Mouse (Mus musculus) embryonic fibroblast, embryonic 13.5 days (primary cell): ENCODE results near the gene Rad1.

ENCODE experiments used
- CTCF ChIP-seq: IDR thresholded peaks from 2 replicates; pipeline ENCODE4 v1.5.1; 2011; ENCODE audit warnings: mild to moderate bottlenecking, control low read depth, low read length, moderate library complexity, borderline replicate concordance; ENCODE audit not compliant: insufficient read depth
- POLR2A ChIP-seq: IDR thresholded peaks from 2 replicates; pipeline ENCODE4 v1.6.1; 2011; ENCODE audit warnings: low read depth, mild to moderate bottlenecking, control low read depth, low read length, moderate library complexity

DNA sequence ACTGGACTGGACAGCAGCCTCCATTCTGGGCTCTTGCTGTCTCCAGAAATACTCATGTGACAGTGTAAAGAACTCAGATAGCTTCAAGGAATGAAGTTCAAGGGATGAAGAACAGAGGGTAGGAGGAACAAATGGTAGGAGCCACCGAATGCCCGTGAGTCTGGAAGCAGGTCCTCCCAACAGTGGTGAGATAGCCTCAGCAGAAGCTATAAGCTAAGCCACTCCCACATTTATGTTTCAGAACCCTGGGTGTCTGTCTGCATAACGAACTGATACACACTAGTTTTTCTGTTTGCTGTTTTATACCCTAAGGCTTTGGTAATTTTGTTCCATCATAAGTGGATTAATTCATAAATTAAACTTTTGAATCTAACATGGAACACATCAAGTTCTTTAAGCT, 21.1 kb upstream of the Rad1 start:
- no peak for TF ChIP-seq POLR2A
- no peak for TF ChIP-seq CTCF
